Mouse (Mus musculus) liver, adult 2 months (tissue): ENCODE data around the gene Irf1.

Source experiments
- CTCF ChIP-seq: fragments of 200-500 bp; IDR thresholded peaks from 2 replicates; pipeline ENCODE4 v1.5.1; 2011; ENCODE audit warnings: low read depth, low read length, control low read depth
- POLR2A ChIP-seq: fragments of 200-500 bp; IDR thresholded peaks from 2 replicates; pipeline ENCODE4 v1.6.1; 2011; ENCODE audit warnings: low read length, control low read depth; ENCODE audit not compliant: insufficient read depth; ENCODE audit errors: extremely low read depth

DNA sequence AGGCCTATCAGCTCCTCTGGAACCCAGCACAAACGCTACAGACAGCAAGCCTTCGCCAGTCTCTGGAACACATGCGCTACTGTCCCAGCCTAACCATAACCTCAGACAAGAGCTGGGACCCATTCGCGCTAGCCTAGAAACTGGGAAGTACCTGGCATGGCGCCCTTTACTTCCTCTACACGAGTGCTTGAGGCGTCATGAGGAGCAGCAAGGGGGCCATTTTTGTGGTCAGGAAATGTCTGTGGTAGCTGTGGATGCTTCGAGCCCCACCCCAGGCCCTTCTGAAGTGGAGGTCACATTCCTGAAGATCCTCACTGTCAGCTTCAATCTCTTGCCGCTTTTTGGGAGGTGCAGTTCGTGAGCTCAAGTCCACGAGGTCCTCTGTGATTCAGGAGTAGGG is 33.3 kb downstream of the Irf1 start:
- TF ChIP-seq CTCF = no peak
- no peak for TF ChIP-seq POLR2A
